Mouse (Mus musculus) erythroid progenitor cell, adult 5-6 weeks (primary cell): ENCODE data around the gene Nup98. TPM values are rescaled to one million over a fixed set of nuclear protein-coding genes. Genes with fewer than 3 reads are reported as not detected.

Experiments used
- ATAC-seq: replicated peaks from 2 replicates; pipeline ENCODE4 v1.8.0; 2016; ENCODE audit warnings: moderate number of reproducible peaks, mild to moderate bottlenecking, moderate TSS enrichment, inconsistent platforms; ENCODE audit not compliant: poor library complexity, low FRiP score, severe bottlenecking
- total RNA-seq, 2 experiments: library from RNA; stranded (forward) in 1 of 2; stranded (reverse) in 1 of 2; fragments of 150-400 nt in 1 of 2; fragments of 186-747, 209-891 nt in 1 of 2; gene quantifications; 2 replicates each; pipeline versions ENCODE4 v1.2.3 to v1.2.4; 2015 to 2017; ENCODE audit warnings: low replicate concordance in 2 of 2

Nup98 gene
- total RNA-seq, 2 experiments from 2014 or later = 53.6 to 64.6 TPM

GRCm38 (mm10) chr7:102238686-102239286 lies 28.8 kb upstream of the Nup98 start:
- no peak for ATAC-seq

- no peak for ATAC-seq
Measured at GRCm38 (mm10) chr7:102233059-102233458, 23.1 kb upstream of the Nup98 start.

GRCm38 (mm10) chr7:102229814-102230213 lies 19.8 kb upstream of the Nup98 start:
- no peak for ATAC-seq

GRCm38 (mm10) chr7:102228049-102228670 lies 18.2 kb upstream of the Nup98 start:
- no peak for ATAC-seq

GRCm38 (mm10) chr7:102226051-102226450 lies 16.1 kb upstream of the Nup98 start:
- no peak for ATAC-seq

GRCm38 (mm10) chr7:102223883-102224738 lies 14.1 kb upstream of the Nup98 start:
- ATAC-seq = no peak

GRCm38 (mm10) chr7:102222830-102223556 lies 13.0 kb upstream of the Nup98 start:
- 0 out of 2 replicates have a peak, but pooled peaks have one; percentile 57 for ATAC-seq

- peak; percentile 71 for ATAC-seq
Measured at GRCm38 (mm10) chr7:102222336-102222735, 12.4 kb upstream of the Nup98 start.

GRCm38 (mm10) chr7:102221899-102222298 lies 11.9 kb upstream of the Nup98 start:
- no peak for ATAC-seq

GRCm38 (mm10) chr7:102211071-102211470 lies 1.1 kb upstream of the Nup98 start:
- no peak for ATAC-seq

- no peak for ATAC-seq
Measured at GRCm38 (mm10) chr7:102208806-102209363, 1.1 kb downstream of the Nup98 start.

- no peak for ATAC-seq
Measured at GRCm38 (mm10) chr7:102205646-102206045, 4.3 kb downstream of the Nup98 start.

GRCm38 (mm10) chr7:102204296-102204857 lies 5.6 kb downstream of the Nup98 start:
- ATAC-seq = no peak

GRCm38 (mm10) chr7:102200996-102201785 lies 8.8 kb downstream of the Nup98 start:
- no peak for ATAC-seq

GRCm38 (mm10) chr7:102200576-102200975 lies 9.4 kb downstream of the Nup98 start:
- ATAC-seq = no peak

GRCm38 (mm10) chr7:102192356-102192755 lies 17.6 kb downstream of the Nup98 start:
- no peak for ATAC-seq

- ATAC-seq = no peak
Measured at GRCm38 (mm10) chr7:102183849-102184248, 26.1 kb downstream of the Nup98 start.

- ATAC-seq = no peak
Measured at GRCm38 (mm10) chr7:102170300-102170699, 39.7 kb downstream of the Nup98 start.

GRCm38 (mm10) chr7:102153691-102154090 lies 56.3 kb downstream of the Nup98 start:
- no peak for ATAC-seq
